Mouse (Mus musculus): Measurements from ENCODE around the gene Ubash3a. TPM values are rescaled to one million over a fixed set of nuclear protein-coding genes. Genes with fewer than 3 reads are reported as not detected.

Ubash3a gene
- 0.18 and 0.23 TPM in 2 replicates for polyA plus RNA-seq (2015; fragmentation: Nextera tagmentation; extraction: Ambion mirVana)

GRCm38 (mm10) chr17:31207771-31208334 is at the start of gene Ubash3a:
TSS of gene Ubash3a (plus strand) at chr17:31207873.
- no peaks in the 10 kb centered on the region for H3K9me3 ChIP-seq (replicated peaks)
- H3K36me3 ChIP-seq = no peaks in the 10 kb centered on the region
- H3K27ac ChIP-seq = no peak within 1 kb of the TSS
- H3K4me3 ChIP-seq (replicated peaks) = no peak within 1 kb of the TSS
- ATAC-seq (replicated peaks; ENCODE audit: low FRiP score) = no peak
- WGBS = 60% methylated on average over 12 of the region's 12 CpGs
- H3K4me2 ChIP-seq = no peak within 1 kb of the TSS
- no peaks in the 10 kb centered on the region for H3K27me3 ChIP-seq
- H3K9ac ChIP-seq = no peak within 1 kb of the TSS
- H3K4me1 ChIP-seq = peaks cover 6% of the 10 kb centered on the region; the same call in 1 of the 2 replicates

- 80% methylated on average over 6 of the region's 6 CpGs for WGBS
- H3K4me1 ChIP-seq = peaks cover 5% of the 10 kb centered on the region; the same call in 1 of the 2 replicates
- no peak for ATAC-seq (replicated peaks; ENCODE audit: low FRiP score)
Measured at GRCm38 (mm10) chr17:31157921-31158320, 49.8 kb upstream of the Ubash3a start.

GRCm38 (mm10) chr17:31160291-31160690 is 47.4 kb upstream of the Ubash3a start:
- no peaks in the 10 kb centered on the region for H3K27me3 ChIP-seq
- no peak overlapping the region for H3K9ac ChIP-seq
- H3K36me3 ChIP-seq = no peaks in the 10 kb centered on the region
- H3K4me2 ChIP-seq = no peak overlapping the region
- ATAC-seq (replicated peaks; ENCODE audit: low FRiP score) = no peak
- 68% methylated on average over 4 of the region's 4 CpGs for WGBS
- H3K4me1 ChIP-seq = no peaks in the 10 kb centered on the region
- H3K4me3 ChIP-seq (replicated peaks) = no peak overlapping the region
- no peaks in the 10 kb centered on the region for H3K9me3 ChIP-seq (replicated peaks)
- no peak overlapping the region for H3K27ac ChIP-seq

More at GRCm38 (mm10) chr17:31157921-31158320, 49.8 kb upstream of the Ubash3a start:
- Histone ChIP-seq H3K9me3 (replicated peaks) (no peaks in the 10 kb centered on the region), H3K4me3 (replicated peaks) (no peak overlapping the region), H3K27ac (no peak overlapping the region), H3K4me2 (no peak overlapping the region), H3K9ac (no peak overlapping the region), H3K36me3 (no peaks in the 10 kb centered on the region), H3K27me3 (no peaks in the 10 kb centered on the region)

- 82% methylated on average over 12 of the region's 12 CpGs for WGBS
- no peak overlapping the region for H3K9ac ChIP-seq
Measured at GRCm38 (mm10) chr17:31162607-31163006, 45.1 kb upstream of the Ubash3a start.

GRCm38 (mm10) chr17:31163821-31164220 is 43.9 kb upstream of the Ubash3a start:
- no peak for ATAC-seq (replicated peaks; ENCODE audit: low FRiP score)
- no peak overlapping the region for H3K9ac ChIP-seq
- H3K4me1 ChIP-seq = no peaks in the 10 kb centered on the region
- H3K9me3 ChIP-seq (replicated peaks) = no peaks in the 10 kb centered on the region
- H3K27ac ChIP-seq = no peak overlapping the region
- H3K4me3 ChIP-seq (replicated peaks) = no peak overlapping the region
- H3K27me3 ChIP-seq = no peaks in the 10 kb centered on the region
- H3K4me2 ChIP-seq = no peak overlapping the region
- no peaks in the 10 kb centered on the region for H3K36me3 ChIP-seq
- WGBS = 71% methylated on average over 2 of the region's 2 CpGs

More at GRCm38 (mm10) chr17:31162607-31163006, 45.1 kb upstream of the Ubash3a start:
- H3K27ac ChIP-seq = no peak overlapping the region
- no peaks in the 10 kb centered on the region for H3K36me3 ChIP-seq
- no peaks in the 10 kb centered on the region for H3K4me1 ChIP-seq
- H3K4me3 ChIP-seq (replicated peaks) = no peak overlapping the region
- no peaks in the 10 kb centered on the region for H3K27me3 ChIP-seq
- ATAC-seq (replicated peaks; ENCODE audit: low FRiP score) = no peak
- H3K4me2 ChIP-seq = no peak overlapping the region
- no peaks in the 10 kb centered on the region for H3K9me3 ChIP-seq (replicated peaks)

- Histone ChIP-seq H3K36me3 (no peaks in the 10 kb centered on the region), H3K9ac (no peak within 1 kb of the TSS), H3K4me3 (replicated peaks) (no peak within 1 kb of the TSS), H3K27ac (no peak within 1 kb of the TSS), H3K9me3 (replicated peaks) (no peaks in the 10 kb centered on the region), H3K27me3 (no peaks in the 10 kb centered on the region), H3K4me1 (no peaks in the 10 kb centered on the region), H3K4me2 (no peak within 1 kb of the TSS)
- ATAC-seq (replicated peaks; ENCODE audit: low FRiP score) = no peak
- WGBS = 84% methylated on average over 6 of the region's 6 CpGs
Measured at GRCm38 (mm10) chr17:31165127-31165526, 42.5 kb upstream of the Ubash3a start, which contains the start of gene Tff1. TSS of gene Tff1 (minus strand) at chr17:31165277.

GRCm38 (mm10) chr17:31169796-31170195 is 37.9 kb upstream of the Ubash3a start:
- Histone ChIP-seq H3K4me1 (no peaks in the 10 kb centered on the region), H3K4me2 (no peak overlapping the region), H3K36me3 (no peaks in the 10 kb centered on the region), H3K9ac (no peak overlapping the region), H3K9me3 (replicated peaks) (no peaks in the 10 kb centered on the region), H3K27ac (no peak overlapping the region), H3K27me3 (no peaks in the 10 kb centered on the region), H3K4me3 (replicated peaks) (no peak overlapping the region)
- no peak for ATAC-seq (replicated peaks; ENCODE audit: low FRiP score)
- WGBS = 84% methylated on average over 5 of the region's 5 CpGs

GRCm38 (mm10) chr17:31176321-31176720 is 31.4 kb upstream of the Ubash3a start:
- no peaks in the 10 kb centered on the region for H3K4me1 ChIP-seq
- H3K27ac ChIP-seq = no peak overlapping the region
- no peak for ATAC-seq (replicated peaks; ENCODE audit: low FRiP score)
- H3K4me2 ChIP-seq = no peak overlapping the region
- H3K9me3 ChIP-seq (replicated peaks) = no peaks in the 10 kb centered on the region
- no peak overlapping the region for H3K4me3 ChIP-seq (replicated peaks)
- H3K27me3 ChIP-seq = no peaks in the 10 kb centered on the region
- WGBS = 92% methylated on average over 4 of the region's 4 CpGs
- H3K36me3 ChIP-seq = no peaks in the 10 kb centered on the region
- H3K9ac ChIP-seq = no peak overlapping the region

GRCm38 (mm10) chr17:31181490-31181889 is 26.2 kb upstream of the Ubash3a start:
- Histone ChIP-seq H3K4me1 (no peaks in the 10 kb centered on the region), H3K27ac (no peak overlapping the region), H3K4me2 (no peak overlapping the region), H3K36me3 (no peaks in the 10 kb centered on the region), H3K27me3 (no peaks in the 10 kb centered on the region), H3K9ac (no peak overlapping the region), H3K9me3 (replicated peaks) (no peaks in the 10 kb centered on the region), H3K4me3 (replicated peaks) (no peak overlapping the region)
- no peak for ATAC-seq (replicated peaks; ENCODE audit: low FRiP score)
- WGBS = 85% methylated on average over 4 of the region's 4 CpGs

GRCm38 (mm10) chr17:31183180-31183974 is 24.3 kb upstream of the Ubash3a start:
- H3K4me2 ChIP-seq = no peak overlapping the region

GRCm38 (mm10) chr17:31184269-31184990 is 23.2 kb upstream of the Ubash3a start:
- no peaks in the 10 kb centered on the region for H3K36me3 ChIP-seq
- H3K9ac ChIP-seq = no peak overlapping the region
- no peak overlapping the region for H3K4me3 ChIP-seq (replicated peaks)
- no peaks in the 10 kb centered on the region for H3K4me1 ChIP-seq
- no peaks in the 10 kb centered on the region for H3K9me3 ChIP-seq (replicated peaks)
- H3K27ac ChIP-seq = no peak overlapping the region
- no peak for ATAC-seq (replicated peaks; ENCODE audit: low FRiP score)
- WGBS = 78% methylated on average over 12 of the region's 12 CpGs
- H3K4me2 ChIP-seq = no peak overlapping the region
- peaks cover 14% of the 10 kb centered on the region for H3K27me3 ChIP-seq

More at GRCm38 (mm10) chr17:31183180-31183974, 24.3 kb upstream of the Ubash3a start:
- Histone ChIP-seq H3K27ac (no peak overlapping the region), H3K9ac (no peak overlapping the region), H3K4me1 (no peaks in the 10 kb centered on the region), H3K27me3 (peaks cover 7% of the 10 kb centered on the region), H3K4me3 (replicated peaks) (no peak overlapping the region), H3K9me3 (replicated peaks) (no peaks in the 10 kb centered on the region), H3K36me3 (no peaks in the 10 kb centered on the region)
- WGBS = 60% methylated on average over 12 of the region's 12 CpGs
- no peak for ATAC-seq (replicated peaks; ENCODE audit: low FRiP score)

- H3K4me1 ChIP-seq = peaks cover 14% of the 10 kb centered on the region
- H3K4me2 ChIP-seq = no peak overlapping the region
- no peaks in the 10 kb centered on the region for H3K9me3 ChIP-seq (replicated peaks)
- H3K27me3 ChIP-seq = peaks cover 14% of the 10 kb centered on the region
- no peak overlapping the region for H3K4me3 ChIP-seq (replicated peaks)
- H3K27ac ChIP-seq = no peak overlapping the region
- WGBS = 25% methylated on average over 4 of the region's 4 CpGs
- ATAC-seq (replicated peaks; ENCODE audit: low FRiP score) = no peak
- H3K9ac ChIP-seq = no peak overlapping the region
- H3K36me3 ChIP-seq = no peaks in the 10 kb centered on the region
Measured at GRCm38 (mm10) chr17:31187370-31187769, 20.3 kb upstream of the Ubash3a start.

All from kidney, embryonic 15.5 days (tissue).